Mouse (Mus musculus) hindbrain, embryonic 15.5 days (tissue): ENCODE results near the gene Ccdc40. TPM values are rescaled to one million over a fixed set of nuclear protein-coding genes. Genes with fewer than 3 reads are reported as not detected.
A peak's percentile ranks its signal among the peaks of the same experiment; 100 is the strongest.

ENCODE experiments used
- ATAC-seq: fragments of 200-750 bp; cut with Nextera tagmentation; 2 replicates; pipeline ENCODE4 v1.8.0; 2017; ENCODE audit warnings: low read depth, moderate number of reproducible peaks, moderate TSS enrichment; ENCODE audit not compliant: low FRiP score
- H3K27ac ChIP-seq: fragments of 300-500 bp; sonication (generic); replicated peaks from 2 replicates; pipeline ENCODE4 v1.5.1; 2015; ENCODE audit warnings: mild to moderate bottlenecking, inconsistent platforms
- H3K27me3 ChIP-seq: fragments of 300-500 bp; sonication (generic); 2 replicates; pipeline ENCODE4 v1.6.1; 2015; ENCODE audit warnings: control low read depth, inconsistent platforms
- H3K36me3 ChIP-seq: fragments of 300-500 bp; sonication (generic); 2 replicates; pipeline ENCODE4 v1.6.1; 2015; ENCODE audit warnings: control low read depth, inconsistent platforms
- H3K4me1 ChIP-seq: fragments of 300-500 bp; sonication (generic); replicated peaks from 2 replicates; pipeline ENCODE4 v1.6.1; 2015; ENCODE audit warnings: control low read depth, inconsistent platforms
- H3K4me2 ChIP-seq: fragments of 300-500 bp; sonication (generic); 2 replicates; pipeline ENCODE4 v1.6.1; 2015; ENCODE audit warnings: moderate library complexity, mild to moderate bottlenecking, inconsistent platforms
- H3K4me3 ChIP-seq: fragments of 300-500 bp; sonication (generic); 2 replicates; pipeline ENCODE4 v1.5.1; 2015; ENCODE audit warnings: mild to moderate bottlenecking, inconsistent platforms
- H3K9ac ChIP-seq: fragments of 300-500 bp; sonication (generic); 2 replicates; pipeline ENCODE4 v1.6.1; 2015; ENCODE audit warnings: inconsistent platforms
- H3K9me3 ChIP-seq: fragments of 300-500 bp; sonication (generic); 2 replicates; pipeline ENCODE4 v1.6.1; 2016; ENCODE audit warnings: control low read depth, inconsistent platforms
- WGBS: fragments of 180-500 bp; shearing (Covaris S2); methylation state at CpG from one replicate; pipeline ENCODE4 v1.1.7; 2015; 5-methylcytosine and 5-hydroxymethylcytosine counted together
- polyA plus RNA-seq: library from polyadenylated mRNA; unstranded; fragments of >200 nt; fragmentation: Nextera tagmentation; extraction: Ambion mirVana; gene quantifications from 2 replicates; pipeline ENCODE4 v1.2.1, GENCODE M21; 2015

Ccdc40 gene
- polyA plus RNA-seq, 1 experiment from 2014 or later = 15.4 TPM

GRCm38 (mm10) chr11:119300986-119301385, 72.6 kb downstream of the Ccdc40 start:
- Histone ChIP-seq H3K9me3 (no peaks in the 10 kb centered on the region), H3K27ac (no peak overlapping the region), H3K27me3 (no peaks in the 10 kb centered on the region), H3K9ac (no peak overlapping the region), H3K4me2 (peak overlapping the region; percentile 95), H3K36me3 (peaks cover 19% of the 10 kb centered on the region), H3K4me1 (peaks cover 27% of the 10 kb centered on the region), H3K4me3 (no peak overlapping the region)
- no peak for ATAC-seq
- 35% methylated on average over 2 of the region's 2 CpGs for whole genome bisulfite sequencing

- Histone ChIP-seq H3K4me3 (no peak overlapping the region), H3K36me3 (no peaks in the 10 kb centered on the region), H3K4me2 (no peak overlapping the region), H3K27ac (no peak overlapping the region), H3K9ac (no peak overlapping the region), H3K4me1 (peaks cover 14% of the 10 kb centered on the region), H3K9me3 (no peaks in the 10 kb centered on the region), H3K27me3 (no peaks in the 10 kb centered on the region; the same call in 1 of the 2 replicates)
- no peak for ATAC-seq
- WGBS = 36% methylated on average over 16 of the region's 16 CpGs
Measured at GRCm38 (mm10) chr11:119304904-119305712, 76.7 kb downstream of the Ccdc40 start.

GRCm38 (mm10) chr11:119306762-119307657, 78.6 kb downstream of the Ccdc40 start:
- Histone ChIP-seq H3K36me3 (no peaks in the 10 kb centered on the region), H3K9ac (no peak overlapping the region), H3K27me3 (no peaks in the 10 kb centered on the region; the same call in 1 of the 2 replicates), H3K27ac (no peak overlapping the region), H3K4me3 (no peak overlapping the region), H3K9me3 (no peaks in the 10 kb centered on the region), H3K4me2 (no peak overlapping the region), H3K4me1 (0 out of 2 replicates have a peak, but pooled peaks cover 5% of the 10 kb centered on the region)
- WGBS = 64% methylated on average over 13 of the region's 13 CpGs
- ATAC-seq = no peak

GRCm38 (mm10) chr11:119307658-119307867, 79.2 kb downstream of the Ccdc40 start, which contains the start of gene Card14:
TSS of gene Card14 (plus strand) at chr11:119307768.
- H3K4me3 ChIP-seq = no peak within 1 kb of the TSS
- no peak for ATAC-seq
- no peaks in the 10 kb centered on the region; the same call in 1 of the 2 replicates for H3K27me3 ChIP-seq
- WGBS = 61% methylated on average over 1 of the region's 1 CpGs
- no peaks in the 10 kb centered on the region for H3K36me3 ChIP-seq
- no peak within 1 kb of the TSS for H3K27ac ChIP-seq
- no peaks in the 10 kb centered on the region for H3K9me3 ChIP-seq
- 0 out of 2 replicates have a peak, but pooled peaks cover 5% of the 10 kb centered on the region for H3K4me1 ChIP-seq
- no peak within 1 kb of the TSS for H3K4me2 ChIP-seq
- H3K9ac ChIP-seq = no peak within 1 kb of the TSS

GRCm38 (mm10) chr11:119307916-119308315, 79.5 kb downstream of the Ccdc40 start:
- H3K4me1 ChIP-seq = 0 out of 2 replicates have a peak, but pooled peaks cover 5% of the 10 kb centered on the region
- no peak for ATAC-seq
- H3K4me3 ChIP-seq = no peak overlapping the region
- 37% methylated on average over 11 of the region's 11 CpGs for WGBS
- H3K9me3 ChIP-seq = no peaks in the 10 kb centered on the region
- H3K27ac ChIP-seq = no peak overlapping the region
- no peaks in the 10 kb centered on the region for H3K36me3 ChIP-seq
- H3K4me2 ChIP-seq = no peak overlapping the region
- no peaks in the 10 kb centered on the region; the same call in 1 of the 2 replicates for H3K27me3 ChIP-seq
- H3K9ac ChIP-seq = no peak overlapping the region

DNA sequence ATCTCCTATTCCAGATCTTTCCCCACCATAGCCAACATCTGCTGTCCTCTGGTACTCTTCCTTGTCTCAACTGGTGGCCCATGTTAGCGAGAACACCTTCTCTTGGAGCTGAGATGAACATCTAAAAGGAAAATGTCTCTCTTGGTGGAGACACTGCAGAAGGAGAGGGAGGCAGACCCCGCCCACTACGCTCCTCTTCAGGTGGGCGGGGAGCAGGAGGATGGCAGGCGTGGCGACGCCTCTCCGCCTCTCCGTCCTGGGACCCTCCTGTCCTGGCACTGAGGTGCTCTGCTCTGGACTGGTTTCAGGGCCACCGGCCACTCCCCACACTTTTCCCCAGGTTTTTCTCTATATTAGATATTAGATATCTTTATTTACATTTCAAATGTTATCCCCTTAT, 82.2 kb downstream of the Ccdc40 start:
- H3K9ac ChIP-seq = no peak overlapping the region
- no peak for ATAC-seq
- H3K36me3 ChIP-seq = no peaks in the 10 kb centered on the region
- WGBS = 20% methylated on average over 10 of the region's 10 CpGs
- H3K4me2 ChIP-seq = no peak overlapping the region
- H3K9me3 ChIP-seq = no peaks in the 10 kb centered on the region
- H3K4me3 ChIP-seq = no peak overlapping the region
- H3K27me3 ChIP-seq = no peaks in the 10 kb centered on the region; the same call in 1 of the 2 replicates
- H3K27ac ChIP-seq = no peak overlapping the region
- 0 out of 2 replicates have a peak, but pooled peaks cover 5% of the 10 kb centered on the region for H3K4me1 ChIP-seq

- no peaks in the 10 kb centered on the region; the same call in 1 of the 2 replicates for H3K27me3 ChIP-seq
- no peaks in the 10 kb centered on the region for H3K4me1 ChIP-seq
- H3K27ac ChIP-seq = no peak overlapping the region
- no peaks in the 10 kb centered on the region for H3K9me3 ChIP-seq
- WGBS = 84% methylated on average over 17 of the region's 17 CpGs
- no peak overlapping the region for H3K4me3 ChIP-seq
- H3K36me3 ChIP-seq = no peaks in the 10 kb centered on the region
- no peak overlapping the region for H3K4me2 ChIP-seq
- no peak overlapping the region for H3K9ac ChIP-seq
- ATAC-seq = no peak
Measured at GRCm38 (mm10) chr11:119314252-119314936, 86.0 kb downstream of the Ccdc40 start.

Other genes with a start within 250 kb of the Ccdc40 start
- gene Enpp7, start 240.4 kb upstream of the Ccdc40 start, polyA plus RNA-seq = not detected in 2 replicates
- 15.3 and 17.1 TPM in 2 replicates for gene Cbx2, start 205.6 kb upstream of the Ccdc40 start, polyA plus RNA-seq
- gene Cbx8, start 187.6 kb upstream of the Ccdc40 start, polyA plus RNA-seq = 8.6 and 10.0 TPM in 2 replicates
- gene Cbx4, start 142.4 kb upstream of the Ccdc40 start, polyA plus RNA-seq = 21.9 and 23.2 TPM in 2 replicates
- gene Tbc1d16, start 73 bp upstream of the Ccdc40 start, polyA plus RNA-seq = 56.1 and 57.1 TPM in 2 replicates
- 95.1 and 105 TPM in 2 replicates for gene Gaa, start 39.3 kb downstream of the Ccdc40 start, polyA plus RNA-seq
- 242 and 250 TPM in 2 replicates for gene Eif4a3, start 71.5 kb downstream of the Ccdc40 start, polyA plus RNA-seq
- 0.36 and 0.58 TPM in 2 replicates for gene Card14, start 79.2 kb downstream of the Ccdc40 start, polyA plus RNA-seq
- 4.4 and 5.3 TPM in 2 replicates for gene Sgsh, start 127.0 kb downstream of the Ccdc40 start, polyA plus RNA-seq
- gene Slc26a11, start 127.0 kb downstream of the Ccdc40 start, polyA plus RNA-seq = 5.9 and 7.6 TPM in 2 replicates
- 0.99 and 1.5 TPM in 2 replicates for gene Rnf213, start 164.5 kb downstream of the Ccdc40 start, polyA plus RNA-seq